Mouse (Mus musculus): ENCODE data around the gene Rims1. TPM values are rescaled to one million over a fixed set of nuclear protein-coding genes. Genes with fewer than 3 reads are reported as not detected.

Gene Rims1
- polyA plus RNA-seq (2014; fragmentation: Illumina TruSeq; extraction: RNeasy Lipid Tissue Mini Kit (QIAGEN cat#74804); ENCODE audit: low replicate concordance): 18.8 TPM

DNA sequence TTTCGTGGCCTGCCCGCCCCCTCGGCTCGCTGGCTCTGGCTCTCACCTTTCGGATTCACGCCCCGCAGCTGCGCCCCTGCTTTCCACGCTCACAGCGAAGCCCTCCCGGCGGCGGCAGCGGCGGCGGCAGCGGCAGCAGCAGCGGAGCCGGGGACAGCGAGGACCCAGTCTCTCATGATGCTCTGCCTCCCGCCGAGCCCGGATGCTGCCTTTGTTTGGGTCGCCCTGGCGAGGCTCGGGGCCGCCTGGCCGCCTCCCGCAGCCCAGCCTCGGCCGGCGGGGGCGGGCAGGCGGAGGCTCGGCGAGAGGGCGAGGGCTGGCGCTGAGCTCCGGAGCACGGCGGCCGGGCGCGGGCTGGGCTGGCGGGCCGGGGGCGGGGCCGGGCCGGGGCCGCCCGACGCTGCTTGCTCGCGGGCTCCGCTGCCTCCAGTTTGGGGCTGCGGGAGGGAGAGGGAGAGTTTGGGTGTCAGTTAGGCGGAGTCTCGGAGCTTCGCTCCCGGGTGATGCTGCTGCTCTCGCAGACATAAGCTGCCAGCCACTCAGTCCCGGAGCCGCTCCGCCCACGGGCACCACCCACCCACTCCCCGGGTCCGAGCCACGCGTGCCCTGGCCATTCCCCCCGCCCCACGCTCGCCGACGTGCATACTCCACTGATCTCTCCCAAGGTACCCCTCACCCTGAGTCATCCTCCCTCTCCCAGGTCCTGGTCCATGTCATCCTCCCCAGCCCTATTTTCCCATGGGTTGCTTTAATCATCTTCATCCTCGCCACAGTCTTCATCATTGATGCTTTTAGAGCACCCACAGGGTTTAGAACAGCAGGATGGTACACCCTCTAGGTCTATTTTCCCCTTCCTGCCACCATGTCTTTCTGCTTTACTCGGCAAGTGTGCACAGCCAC is at the start of gene Rims1:
Rims1 (minus strand) TSS at position 269 of the 900 bp plus-strand sequence.

All from small intestine, adult 10 weeks (tissue).